Mouse (Mus musculus) ovary, postnatal 10 days (tissue): ENCODE results near the gene Supt7l.
"Not testable (repeated sequence)": the region's sequence is repeated elsewhere in the genome, so short reads cannot be mapped to it uniquely, and the experiment has no call there.

Experiments
- DNase-seq: peaks from one replicate; pipeline ENCODE4 v3.0.0; 2022; ENCODE audit warnings: low spot score

The Supt7l gene

GRCm38 (mm10) chr5:31527707-31528106 lies at the start of gene Supt7l:
Gene Supt7l (minus strand): TSS chr5:31527807.
- DNase-seq: not testable (repeated sequence)

GRCm38 (mm10) chr5:31576539-31576975 lies 49.0 kb upstream of the Supt7l start:
- no peak for DNase-seq

DNA sequence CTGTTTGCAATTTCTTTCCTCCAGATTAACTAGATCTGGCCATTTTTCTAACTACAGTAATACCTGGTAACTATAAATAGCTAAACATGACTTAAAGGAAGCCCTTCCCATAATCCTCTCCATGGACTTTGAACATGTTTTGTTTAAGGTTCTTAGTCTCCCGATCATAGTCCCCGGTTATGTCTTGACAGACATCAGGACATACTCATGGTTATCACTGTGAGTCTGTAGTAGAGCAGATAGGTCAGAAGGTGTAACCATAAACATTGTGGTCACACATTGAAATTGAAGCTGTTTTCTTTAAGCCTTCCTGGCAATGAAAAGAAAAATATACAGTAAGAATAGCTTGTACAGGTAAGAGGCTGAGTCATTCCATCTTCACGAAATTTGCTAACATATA lies 46.1 kb upstream of the Supt7l start:
- DNase-seq: no peak

- DNase-seq: no peak
Measured at GRCm38 (mm10) chr5:31571023-31571608, 43.5 kb upstream of the Supt7l start.

- DNase-seq: no peak
Measured at GRCm38 (mm10) chr5:31567951-31568657, 40.5 kb upstream of the Supt7l start.

DNA sequence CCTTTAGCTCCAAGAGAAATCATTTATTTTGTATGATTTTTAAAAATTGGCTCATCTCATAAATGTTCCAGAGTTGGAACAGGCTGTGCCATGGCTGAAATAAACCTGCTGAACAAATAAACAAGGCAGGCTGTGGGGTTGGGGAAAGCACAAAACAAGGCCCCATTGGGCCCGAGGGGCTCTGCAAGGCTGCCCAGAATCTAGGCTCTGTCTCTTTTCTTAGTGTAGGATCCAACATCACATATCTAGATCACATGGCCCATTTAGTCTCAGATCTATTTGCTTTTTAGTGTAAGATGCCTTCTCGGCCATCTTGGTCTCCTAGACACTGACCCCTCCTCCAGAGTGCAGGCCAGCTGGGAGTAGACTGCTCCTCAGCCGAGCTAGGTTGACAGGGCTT lies 38.9 kb upstream of the Supt7l start:
- no peak for DNase-seq

DNA sequence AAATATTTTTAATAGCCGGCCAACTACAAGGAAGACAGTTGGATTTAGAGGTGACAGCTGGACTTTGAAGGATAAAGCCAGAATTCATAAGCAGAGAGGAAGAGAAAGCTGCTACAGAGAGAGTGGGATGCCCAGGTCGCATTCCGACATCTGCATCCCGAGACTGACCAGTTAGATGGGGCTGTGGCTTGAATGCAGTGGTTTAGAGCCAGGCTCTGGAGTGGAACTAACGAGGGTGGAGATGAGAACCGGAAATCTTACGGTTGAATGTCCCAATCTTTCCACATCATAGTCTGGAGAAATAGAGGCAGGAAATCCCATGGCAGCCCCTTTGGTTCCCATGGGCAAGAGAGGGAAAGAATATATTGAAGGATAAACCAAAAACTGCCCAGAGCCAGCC lies 38.4 kb upstream of the Supt7l start:
- DNase-seq: no peak

GRCm38 (mm10) chr5:31564976-31565375 lies 37.4 kb upstream of the Supt7l start:
- DNase-seq: no peak

DNA sequence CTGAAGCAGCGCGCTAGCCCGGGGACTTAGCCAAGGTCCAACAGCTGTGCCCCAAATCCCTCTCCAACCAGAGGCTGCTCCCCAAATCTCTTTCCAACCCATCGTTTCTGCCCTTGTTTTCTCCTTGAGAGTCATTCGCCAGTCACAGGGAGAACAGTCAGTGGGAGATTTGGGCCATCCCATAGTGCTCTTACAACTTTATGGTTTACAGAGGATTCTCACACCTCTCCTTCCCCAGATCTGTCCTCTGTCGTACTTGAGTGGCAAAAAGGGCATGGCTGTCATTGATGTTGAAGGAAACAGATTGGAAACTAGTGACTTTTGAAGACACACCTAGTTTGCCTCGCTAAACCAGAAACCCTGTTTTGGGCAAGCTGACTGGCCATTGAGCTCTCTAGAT lies 36.3 kb upstream of the Supt7l start:
- DNase-seq: no peak

DNA sequence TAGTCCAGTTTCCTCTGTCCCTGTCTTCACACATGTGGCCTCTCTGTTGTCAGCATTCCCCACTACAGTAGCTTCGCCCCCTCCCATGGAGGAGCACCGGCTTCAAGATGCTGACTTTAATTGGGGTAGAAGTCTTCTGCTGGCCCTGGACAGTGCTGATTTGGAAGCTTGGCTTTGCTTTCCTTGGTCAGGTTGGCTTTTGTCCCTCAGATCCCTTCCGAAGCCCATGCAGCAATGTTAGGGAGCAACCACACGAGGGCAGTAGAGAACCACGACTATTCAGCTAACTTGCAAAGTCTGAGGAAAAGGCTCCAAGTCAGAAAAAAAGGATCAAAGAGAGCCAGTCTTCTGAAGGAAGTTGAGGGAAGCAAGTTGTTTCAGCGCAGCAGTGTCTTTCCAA lies 35.9 kb upstream of the Supt7l start:
- peak; percentile 47 for DNase-seq

DNA sequence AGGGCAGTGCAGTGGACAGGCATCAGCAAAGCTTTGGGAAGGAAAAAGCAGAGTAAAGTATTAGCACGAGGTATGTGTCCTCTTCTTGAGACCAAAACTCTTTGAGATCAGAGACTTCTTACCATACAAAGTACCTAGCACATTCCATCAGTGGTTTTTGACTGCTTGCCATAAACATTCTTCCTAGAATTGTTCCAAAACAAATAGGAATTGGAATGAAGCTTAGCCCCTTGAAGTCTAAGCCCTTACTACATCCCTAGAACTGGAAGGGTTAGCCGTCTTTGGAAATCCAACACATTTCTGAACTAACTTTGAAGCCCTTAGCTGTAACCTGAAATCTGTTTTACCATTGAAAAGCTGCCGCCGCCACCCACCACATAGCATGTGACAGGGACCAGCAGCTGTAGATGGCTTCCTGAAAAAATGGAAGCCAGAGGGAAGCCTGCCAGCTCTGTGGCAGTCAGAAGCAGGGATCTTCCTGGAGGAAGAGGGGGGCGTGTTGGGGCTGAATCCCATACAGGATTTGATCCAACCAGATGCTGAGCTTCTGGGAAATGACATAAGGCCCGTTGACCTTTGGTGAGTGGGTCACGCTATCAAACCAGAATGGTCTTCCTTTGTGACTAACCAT lies 34.5 kb upstream of the Supt7l start:
- DNase-seq: no peak

DNA sequence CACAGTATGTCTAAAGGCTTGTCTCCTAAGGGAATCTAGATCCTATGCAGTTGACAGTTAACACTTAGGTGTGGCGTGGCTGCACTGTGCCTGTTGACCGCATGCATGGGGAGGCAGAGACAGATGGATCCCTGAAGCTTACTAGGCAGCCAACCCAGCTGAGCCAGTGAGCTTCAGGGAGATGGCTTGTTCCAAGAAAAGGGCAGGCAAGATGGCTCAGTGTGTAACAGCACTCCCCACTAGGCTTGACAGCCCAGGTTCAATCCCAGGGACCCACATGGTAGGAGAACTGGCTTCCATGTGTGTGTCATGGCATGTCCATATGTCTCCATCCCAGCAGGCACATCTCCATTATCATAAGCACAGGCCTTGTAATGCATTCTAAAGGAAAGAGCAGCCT lies 32.7 kb upstream of the Supt7l start:
- DNase-seq: no peak

GRCm38 (mm10) chr5:31559401-31559800 lies 31.8 kb upstream of the Supt7l start:
- no peak for DNase-seq

- no peak for DNase-seq
Measured at GRCm38 (mm10) chr5:31535228-31535627, 7.6 kb upstream of the Supt7l start.

GRCm38 (mm10) chr5:31528560-31528959 lies 953 bp upstream of the Supt7l start:
- no peak for DNase-seq

- no peak for DNase-seq
Measured at GRCm38 (mm10) chr5:31527117-31527680, 408 bp downstream of the Supt7l start.

GRCm38 (mm10) chr5:31526354-31527116 lies 1.1 kb downstream of the Supt7l start, which contains the start of gene Slc4a1ap:
Gene Slc4a1ap (plus strand): TSS chr5:31526995.
- peak; percentile 71 for DNase-seq

DNA sequence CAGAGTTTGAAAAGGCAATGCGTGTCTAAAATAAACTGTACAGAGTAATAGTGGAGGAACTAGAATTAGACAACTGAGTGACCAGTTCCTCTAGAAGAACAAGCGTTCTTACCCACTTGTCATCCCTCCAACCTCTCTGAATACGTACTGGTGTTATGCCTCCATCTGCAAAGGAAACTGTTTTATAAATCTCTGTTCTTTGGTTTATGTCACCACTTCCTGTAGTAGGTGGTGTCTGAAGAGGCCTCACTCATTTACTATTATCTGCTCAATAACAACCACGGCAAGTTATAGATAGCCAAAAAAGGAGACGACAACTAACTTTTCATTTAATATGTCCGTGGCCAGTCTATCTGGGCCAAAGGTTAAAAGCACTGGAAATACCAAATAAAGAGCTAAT lies 7.1 kb downstream of the Supt7l start:
- no peak for DNase-seq

- DNase-seq: no peak
Measured at GRCm38 (mm10) chr5:31512481-31512880, 15.1 kb downstream of the Supt7l start.

DNA sequence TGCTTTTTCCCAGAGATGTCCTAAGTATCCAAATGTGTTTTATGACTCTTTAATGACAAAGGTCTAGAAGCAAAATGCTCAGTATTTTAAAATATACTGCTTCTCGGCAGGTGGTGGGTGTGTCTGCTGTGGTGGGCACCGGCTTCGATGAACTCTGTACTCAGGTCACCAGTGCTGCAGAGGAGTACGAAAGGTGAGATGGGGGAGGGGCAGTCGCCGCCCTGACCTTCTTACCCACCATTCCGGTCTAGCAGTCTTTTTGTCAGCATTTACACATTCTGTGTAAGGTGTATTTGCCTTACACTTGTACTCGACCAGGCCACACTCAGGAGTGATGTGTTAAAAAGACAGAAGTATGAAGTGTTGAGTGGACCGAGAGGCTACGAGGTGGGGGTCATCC lies 22.8 kb downstream of the Supt7l start:
- DNase-seq: no peak

DNA sequence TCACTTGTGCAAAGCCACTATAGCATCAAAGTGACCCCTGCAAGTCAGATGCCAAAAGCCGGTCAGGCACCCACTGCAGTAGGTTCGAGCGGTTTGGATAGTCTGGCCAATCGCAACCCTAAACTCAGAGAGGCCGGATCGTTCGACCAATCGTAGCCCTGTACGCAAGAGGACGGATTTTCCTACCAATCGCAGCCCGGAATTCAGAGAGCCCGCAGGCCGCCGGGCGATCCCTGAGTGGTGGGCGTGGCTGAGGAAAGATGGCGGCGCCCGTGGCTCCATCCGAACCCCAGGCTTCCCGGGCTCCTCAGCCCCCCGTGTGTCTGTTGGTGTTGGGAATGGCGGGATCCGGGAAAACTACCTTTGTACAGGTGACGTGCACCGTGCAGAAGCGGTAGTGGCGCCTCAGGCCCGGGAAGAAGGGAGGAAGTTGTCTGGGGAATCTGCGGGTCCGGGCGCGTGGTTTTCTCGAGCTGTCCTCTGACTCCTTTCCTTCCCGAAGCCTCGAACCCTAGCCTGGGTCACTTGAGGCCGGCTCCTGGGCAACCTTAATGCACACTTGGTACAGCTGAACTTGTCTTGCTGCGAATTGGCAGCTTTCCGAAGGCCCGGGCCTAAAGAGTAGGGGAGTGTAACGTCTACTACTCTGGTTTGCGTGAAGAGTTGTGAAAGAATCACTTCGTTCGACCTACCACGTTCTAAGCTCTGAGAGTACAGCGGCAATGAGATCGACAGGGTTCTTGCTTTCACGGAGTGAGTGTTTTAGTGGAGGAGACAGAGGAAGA lies 32.9 kb downstream of the Supt7l start, which contains the start of gene Gpn1:
Gene Gpn1 (plus strand): TSS at position 229 of the 785 bp plus-strand sequence.
- peak; percentile 68 for DNase-seq
